9 mouse cellular contexts compared by ENCODE assay signal in the genomic region with DNA sequence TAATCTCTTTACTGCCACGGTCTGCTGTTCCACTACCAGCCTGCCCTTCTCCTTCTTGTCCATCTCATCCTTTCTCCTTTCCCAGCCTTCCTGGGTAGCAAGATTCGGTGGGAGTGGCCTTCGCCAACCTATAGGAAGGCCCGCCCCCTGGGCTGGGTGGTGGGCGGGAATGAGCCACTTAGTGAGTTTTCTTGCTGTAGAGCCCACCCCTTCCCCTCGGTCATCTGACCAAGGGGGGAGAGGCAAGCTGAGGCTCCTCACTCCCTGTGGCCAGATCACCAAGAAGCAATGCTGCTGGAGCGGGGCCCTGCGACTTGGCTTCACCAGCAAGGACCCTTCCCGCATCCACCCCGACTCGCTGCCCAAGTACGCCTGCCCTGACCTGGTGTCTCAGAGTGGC.
DNase-seq lines count a peak whose midpoint lies in the region; ATAC-seq and TF ChIP-seq lines count a peak whose summit lies in the region.
"Had no signal": no experiment of that assay in that cellular context is flagged by ENCODE, and none has a peak within 500 bp of the region (broad histone marks: within the 10 kb centered on the region; RNA-seq: fewer than 3 reads in every experiment).

No protein-coding gene starts in this region.

- peak; percentile 40; the same call in 1 of the 2 replicates for ATAC-seq in hindbrain, embryonic 11.5 days (ENCODE audit: low FRiP score)
- ATAC-seq in liver, embryonic 16.5 days (ENCODE audit: low read depth): peak; percentile 60
- ATAC-seq: inflammation-experienced regulatory T-cells, adult 6 months had no signal

- 22% methylated on average over 12 of the region's 12 CpGs for WGBS in heart, embryonic 10.5 days
- WGBS in hindbrain, embryonic 11.5 days: 34% methylated on average over 12 of the region's 12 CpGs
- 34% methylated on average over 12 of the region's 12 CpGs for WGBS in liver, embryonic 16.5 days (ENCODE audit: insufficient replicate concordance)

- in situ Hi-C loops in ES-E14 (cut with MboI; ENCODE audit: low sequenced_read_pairs in 2 of 2, unreplicated experiment in 2 of 2): no loop called here

- peak overlapping the region; percentile 62; the same call in 1 of the 2 replicates for H3K27ac ChIP-seq in heart, embryonic 10.5 days
- no peak overlapping the region for H3K27ac ChIP-seq in ES-E14 (ENCODE audit: insufficient read depth, low read depth, low read length, poor library complexity, severe bottlenecking)
- no peak overlapping the region for H3K27ac ChIP-seq in hindbrain, embryonic 11.5 days (ENCODE audit: low read depth, low read length)
- no peak overlapping the region for H3K27ac ChIP-seq in liver, embryonic 16.5 days (ENCODE audit: low read length)

- intact Hi-C loops in heart, postnatal 10 days (cut with DNase I): no loop called here

- no peaks in the 10 kb centered on the region for H3K9me3 ChIP-seq in heart, embryonic 10.5 days
- H3K9me3 ChIP-seq in ES-E14 (ENCODE audit: control insufficient read depth, insufficient read depth, low read depth, low read length): no peaks in the 10 kb centered on the region
- H3K9me3 ChIP-seq in hindbrain, embryonic 11.5 days (ENCODE audit: control insufficient read depth, low read length): no peaks in the 10 kb centered on the region
- no peaks in the 10 kb centered on the region for H3K9me3 ChIP-seq in liver, embryonic 16.5 days (replicated peaks; ENCODE audit: control insufficient read depth, low read length)

- H3K4me1 ChIP-seq in heart, embryonic 10.5 days: peaks cover 27% of the 10 kb centered on the region
- H3K4me1 ChIP-seq in ES-E14 (ENCODE audit: control insufficient read depth in 2 of 2, insufficient read depth in 2 of 2, low read length in 2 of 2, poor library complexity in 1 of 2): peaks cover 0 to 11% of the 10 kb centered on the region in 2 experiments; a peak in 1 of 4 replicates
- no peaks in the 10 kb centered on the region for H3K4me1 ChIP-seq in hindbrain, embryonic 11.5 days (replicated peaks; ENCODE audit: control insufficient read depth, insufficient read depth, low read length)
- no peaks in the 10 kb centered on the region for H3K4me1 ChIP-seq in liver, embryonic 16.5 days (ENCODE audit: control insufficient read depth, low read depth, low read length)

- no peaks in the 10 kb centered on the region for H3K36me3 ChIP-seq in heart, embryonic 10.5 days
- no peaks in the 10 kb centered on the region for H3K36me3 ChIP-seq in ES-E14 (ENCODE audit: control insufficient read depth, insufficient read depth, low read length, poor library complexity, severe bottlenecking)
- H3K36me3 ChIP-seq in hindbrain, embryonic 11.5 days (ENCODE audit: control insufficient read depth, insufficient read depth, low read length): no peaks in the 10 kb centered on the region
- H3K36me3 ChIP-seq in liver, embryonic 16.5 days (ENCODE audit: control insufficient read depth, insufficient read depth): no peaks in the 10 kb centered on the region

- H3K4me3 ChIP-seq in heart, embryonic 10.5 days: peak overlapping the region; percentile 48
- H3K4me3 ChIP-seq in ES-E14 (ENCODE audit: insufficient read depth in 1 of 2, low read depth in 1 of 2, low read length in 2 of 2, poor library complexity in 1 of 2, severe bottlenecking in 1 of 2): peak overlapping the region; percentile 62 to 88
- peak overlapping the region; percentile 17 for H3K4me3 ChIP-seq in hindbrain, embryonic 11.5 days (ENCODE audit: low read depth, low read length)
- H3K4me3 ChIP-seq in liver, embryonic 16.5 days (ENCODE audit: low read depth, low read length): no peak overlapping the region

- peak overlapping the region; percentile 35; the same call in 1 of the 2 replicates for H3K4me2 ChIP-seq in hindbrain, embryonic 11.5 days (replicated peaks; ENCODE audit: low read depth, low read length)
- H3K4me2 ChIP-seq in liver, embryonic 16.5 days (ENCODE audit: low read depth, low read length): no peak overlapping the region

- H3K9ac ChIP-seq in ES-E14 (ENCODE audit: insufficient read depth, low read depth, low read length, poor library complexity, severe bottlenecking): peak overlapping the region; percentile 53
- no peak overlapping the region for H3K9ac ChIP-seq in hindbrain, embryonic 11.5 days (ENCODE audit: low read depth, low read length)
- H3K9ac ChIP-seq in liver, embryonic 16.5 days (ENCODE audit: low read depth, low read length): no peak overlapping the region

- H3K27me3 ChIP-seq in heart, embryonic 10.5 days (ENCODE audit: insufficient read depth, poor library complexity, severe bottlenecking): peaks cover 26% of the 10 kb centered on the region
- no peaks in the 10 kb centered on the region for H3K27me3 ChIP-seq in hindbrain, embryonic 11.5 days (ENCODE audit: control insufficient read depth, insufficient read depth, low read length)
- no peaks in the 10 kb centered on the region for H3K27me3 ChIP-seq in liver, embryonic 16.5 days (ENCODE audit: control insufficient read depth, insufficient read depth, low read depth, low read length)

- peak; percentile 86 for DNase-seq in heart, embryonic 10.5 days (ENCODE audit: low spot score)
- no peak for DNase-seq in heart, postnatal 10 days
- peak; percentile 86 for DNase-seq in ES-E14 (ENCODE audit: low read depth, low spot score)
- peak; percentile 63 for DNase-seq in hindbrain, embryonic 11.5 days (ENCODE audit: low spot score)
- DNase-seq in adrenal gland, postnatal 14 days: no peak
- no peak for DNase-seq in gastrocnemius, postnatal 10 days
- no peak for DNase-seq in kidney, postnatal 25 days

TF ChIP-seq in ES-E14, 5 proteins besides CTCF, POLR2A, EP300 and RAD21:
- TF ChIP-seq MAFK (IDR thresholded peaks at IDR 0.05; ENCODE audit: insufficient read depth, low read depth, low read length) (no peak), ZNF384 (IDR thresholded peaks at IDR 0.05; ENCODE audit: low read depth, low read length) (no peak), CHD2 (IDR thresholded peaks at IDR 0.05; ENCODE audit: low read depth, low read length) (no peak), HCFC1 (IDR thresholded peaks at IDR 0.05; ENCODE audit: borderline replicate concordance, insufficient read depth, low read length) (no peak), ZC3H11A (IDR thresholded peaks at IDR 0.05; ENCODE audit: borderline replicate concordance, low read depth, low read length) (no peak)

Comparison
In these comparisons a context has a peak if more than half of its experiments do, and no peak if none do; other contexts are left out.
1. DNase-seq: peak in heart, embryonic 10.5 days (single experiment), ES-E14 (single experiment) and hindbrain, embryonic 11.5 days (single experiment); none in heart, postnatal 10 days (0 of 2), adrenal gland, postnatal 14 days (single experiment), gastrocnemius, postnatal 10 days (single experiment) and kidney, postnatal 25 days (0 of 2).